Mouse (Mus musculus): ENCODE measurements at regions not wholly inside any gene's neighbourhood (a gene's known extent, or its start where the extent isn't known, plus 50 kb on each side); places are given as distances from the start of the nearest gene placed in this dataset.

- 93% methylated on average over 5 of the region's 5 CpGs for WGBS
- H3K4me1 ChIP-seq (ENCODE audit: control insufficient read depth, insufficient read depth, insufficient read length) = no peaks in the 10 kb centered on the region
- no peak for DNase-seq (ENCODE audit: low read depth in 1 of 2, low spot score in 2 of 2)
- no peak overlapping the region for H3K4me3 ChIP-seq (ENCODE audit: extremely low read depth, insufficient read depth, insufficient read length)
- H3K27me3 ChIP-seq (ENCODE audit: control insufficient read depth, insufficient read depth, low read length) = no peaks in the 10 kb centered on the region
- TF ChIP-seq POLR2A (IDR thresholded peaks at IDR 0.05; ENCODE audit: low read depth, low read length) = no peak
- no peak for TF ChIP-seq CTCF (IDR thresholded peaks at IDR 0.05; ENCODE audit: extremely low read depth, insufficient read depth, insufficient read length, insufficient replicate concordance)
- H3K36me3 ChIP-seq (ENCODE audit: control insufficient read depth, insufficient read depth, low read length) = no peaks in the 10 kb centered on the region
- H3K27ac ChIP-seq (ENCODE audit: insufficient read depth, low read length) = no peak overlapping the region
Observed at GRCm38 (mm10) chr15:88091390-88091789, 508.7 kb upstream of the Zdhhc25 start.

- no peak for TF ChIP-seq CTCF (IDR thresholded peaks at IDR 0.05; ENCODE audit: extremely low read depth, insufficient read depth, insufficient read length, insufficient replicate concordance)
- TF ChIP-seq POLR2A (IDR thresholded peaks at IDR 0.05; ENCODE audit: low read depth, low read length) = no peak
- DNase-seq (ENCODE audit: low read depth in 1 of 2, low spot score in 2 of 2) = no peak
- no peaks in the 10 kb centered on the region for H3K36me3 ChIP-seq (ENCODE audit: control insufficient read depth, insufficient read depth, low read length)
- H3K4me1 ChIP-seq (ENCODE audit: control insufficient read depth, insufficient read depth, insufficient read length) = no peaks in the 10 kb centered on the region
- H3K27me3 ChIP-seq (ENCODE audit: control insufficient read depth, insufficient read depth, low read length) = no peaks in the 10 kb centered on the region
- no peak overlapping the region for H3K27ac ChIP-seq (ENCODE audit: insufficient read depth, low read length)
- 56% methylated on average over 5 of the region's 5 CpGs for WGBS
- H3K4me3 ChIP-seq (ENCODE audit: extremely low read depth, insufficient read depth, insufficient read length) = no peak overlapping the region
Observed at GRCm38 (mm10) chr15:88120376-88120775, 479.7 kb upstream of the Zdhhc25 start.

- H3K27ac ChIP-seq (ENCODE audit: insufficient read depth, low read length) = no peak overlapping the region
- TF ChIP-seq POLR2A (IDR thresholded peaks at IDR 0.05; ENCODE audit: low read depth, low read length) (no peak), CTCF (IDR thresholded peaks at IDR 0.05; ENCODE audit: extremely low read depth, insufficient read depth, insufficient read length, insufficient replicate concordance) (no peak)
Observed at GRCm38 (mm10) chr15:88123907-88124523, 476.1 kb upstream of the Zdhhc25 start.

GRCm38 (mm10) chr15:88146118-88146517 is 454.0 kb upstream of the Zdhhc25 start:
- 49% methylated on average over 7 of the region's 7 CpGs for WGBS
- H3K27me3 ChIP-seq (ENCODE audit: control insufficient read depth, insufficient read depth, low read length) = no peaks in the 10 kb centered on the region
- DNase-seq (ENCODE audit: low read depth in 1 of 2, low spot score in 2 of 2) = no peak
- no peaks in the 10 kb centered on the region for H3K4me1 ChIP-seq (ENCODE audit: control insufficient read depth, insufficient read depth, insufficient read length)
- H3K27ac ChIP-seq (ENCODE audit: insufficient read depth, low read length) = no peak overlapping the region
- TF ChIP-seq CTCF (IDR thresholded peaks at IDR 0.05; ENCODE audit: extremely low read depth, insufficient read depth, insufficient read length, insufficient replicate concordance) (no peak), POLR2A (IDR thresholded peaks at IDR 0.05; ENCODE audit: low read depth, low read length) (no peak)
- H3K36me3 ChIP-seq (ENCODE audit: control insufficient read depth, insufficient read depth, low read length) = no peaks in the 10 kb centered on the region
- H3K4me3 ChIP-seq (ENCODE audit: extremely low read depth, insufficient read depth, insufficient read length) = no peak overlapping the region

More at GRCm38 (mm10) chr15:88123907-88124523, 476.1 kb upstream of the Zdhhc25 start:
- H3K36me3 ChIP-seq (ENCODE audit: control insufficient read depth, insufficient read depth, low read length) = no peaks in the 10 kb centered on the region
- no peaks in the 10 kb centered on the region for H3K27me3 ChIP-seq (ENCODE audit: control insufficient read depth, insufficient read depth, low read length)
- no peak overlapping the region for H3K4me3 ChIP-seq (ENCODE audit: extremely low read depth, insufficient read depth, insufficient read length)
- H3K4me1 ChIP-seq (ENCODE audit: control insufficient read depth, insufficient read depth, insufficient read length) = no peaks in the 10 kb centered on the region
- no peak for DNase-seq (ENCODE audit: low read depth in 1 of 2, low spot score in 2 of 2)
- 88% methylated on average over 24 of the region's 24 CpGs for WGBS

GRCm38 (mm10) chr15:88151199-88151598 is 448.9 kb upstream of the Zdhhc25 start:
- Histone ChIP-seq H3K4me1 (ENCODE audit: control insufficient read depth, insufficient read depth, insufficient read length) (no peaks in the 10 kb centered on the region), H3K27me3 (ENCODE audit: control insufficient read depth, insufficient read depth, low read length) (no peaks in the 10 kb centered on the region), H3K27ac (ENCODE audit: insufficient read depth, low read length) (no peak overlapping the region), H3K36me3 (ENCODE audit: control insufficient read depth, insufficient read depth, low read length) (no peaks in the 10 kb centered on the region), H3K4me3 (ENCODE audit: extremely low read depth, insufficient read depth, insufficient read length) (no peak overlapping the region)
- TF ChIP-seq POLR2A (IDR thresholded peaks at IDR 0.05; ENCODE audit: low read depth, low read length) = no peak
- no peak for TF ChIP-seq CTCF (IDR thresholded peaks at IDR 0.05; ENCODE audit: extremely low read depth, insufficient read depth, insufficient read length, insufficient replicate concordance)
- no peak for DNase-seq (ENCODE audit: low read depth in 1 of 2, low spot score in 2 of 2)
- 79% methylated on average over 6 of the region's 6 CpGs for WGBS

- TF ChIP-seq CTCF (IDR thresholded peaks at IDR 0.05; ENCODE audit: extremely low read depth, insufficient read depth, insufficient read length, insufficient replicate concordance) = no peak
- TF ChIP-seq POLR2A (IDR thresholded peaks at IDR 0.05; ENCODE audit: low read depth, low read length) = no peak
- 79% methylated on average over 2 of the region's 2 CpGs for WGBS
- H3K36me3 ChIP-seq (ENCODE audit: control insufficient read depth, insufficient read depth, low read length) = no peaks in the 10 kb centered on the region
- H3K4me1 ChIP-seq (ENCODE audit: control insufficient read depth, insufficient read depth, insufficient read length) = no peaks in the 10 kb centered on the region
- H3K4me3 ChIP-seq (ENCODE audit: extremely low read depth, insufficient read depth, insufficient read length) = no peak overlapping the region
- H3K27me3 ChIP-seq (ENCODE audit: control insufficient read depth, insufficient read depth, low read length) = no peaks in the 10 kb centered on the region
- no peak overlapping the region for H3K27ac ChIP-seq (ENCODE audit: insufficient read depth, low read length)
- DNase-seq (ENCODE audit: low read depth in 1 of 2, low spot score in 2 of 2) = no peak
Observed at GRCm38 (mm10) chr15:88159618-88160170, 440.4 kb upstream of the Zdhhc25 start.

- no peaks in the 10 kb centered on the region for H3K27me3 ChIP-seq (ENCODE audit: control insufficient read depth, insufficient read depth, low read length)
- 90% methylated on average over 4 of the region's 4 CpGs for whole genome bisulfite sequencing
- H3K27ac ChIP-seq (ENCODE audit: insufficient read depth, low read length) = no peak overlapping the region
- H3K36me3 ChIP-seq (ENCODE audit: control insufficient read depth, insufficient read depth, low read length) = no peaks in the 10 kb centered on the region
- TF ChIP-seq POLR2A (IDR thresholded peaks at IDR 0.05; ENCODE audit: low read depth, low read length) (no peak), CTCF (IDR thresholded peaks at IDR 0.05; ENCODE audit: extremely low read depth, insufficient read depth, insufficient read length, insufficient replicate concordance) (no peak)
- no peak overlapping the region for H3K4me3 ChIP-seq (ENCODE audit: extremely low read depth, insufficient read depth, insufficient read length)
- no peaks in the 10 kb centered on the region for H3K4me1 ChIP-seq (ENCODE audit: control insufficient read depth, insufficient read depth, insufficient read length)
- no peak for DNase-seq (ENCODE audit: low read depth in 1 of 2, low spot score in 2 of 2)
Observed at GRCm38 (mm10) chr15:88160291-88160690, 439.8 kb upstream of the Zdhhc25 start.

Measured in spleen, adult 2 months (tissue).